Mouse (Mus musculus) urinary bladder, postnatal 14 days (tissue): ENCODE results near the gene R3hdm4.
"Not testable (repeated sequence)": the region's sequence is repeated elsewhere in the genome, so short reads cannot be mapped to it uniquely, and the experiment has no call there.

Source experiments
- DNase-seq: peaks from one replicate; pipeline ENCODE4 v3.0.0; 2021; ENCODE audit warnings: low spot score

The R3hdm4 gene

DNA sequence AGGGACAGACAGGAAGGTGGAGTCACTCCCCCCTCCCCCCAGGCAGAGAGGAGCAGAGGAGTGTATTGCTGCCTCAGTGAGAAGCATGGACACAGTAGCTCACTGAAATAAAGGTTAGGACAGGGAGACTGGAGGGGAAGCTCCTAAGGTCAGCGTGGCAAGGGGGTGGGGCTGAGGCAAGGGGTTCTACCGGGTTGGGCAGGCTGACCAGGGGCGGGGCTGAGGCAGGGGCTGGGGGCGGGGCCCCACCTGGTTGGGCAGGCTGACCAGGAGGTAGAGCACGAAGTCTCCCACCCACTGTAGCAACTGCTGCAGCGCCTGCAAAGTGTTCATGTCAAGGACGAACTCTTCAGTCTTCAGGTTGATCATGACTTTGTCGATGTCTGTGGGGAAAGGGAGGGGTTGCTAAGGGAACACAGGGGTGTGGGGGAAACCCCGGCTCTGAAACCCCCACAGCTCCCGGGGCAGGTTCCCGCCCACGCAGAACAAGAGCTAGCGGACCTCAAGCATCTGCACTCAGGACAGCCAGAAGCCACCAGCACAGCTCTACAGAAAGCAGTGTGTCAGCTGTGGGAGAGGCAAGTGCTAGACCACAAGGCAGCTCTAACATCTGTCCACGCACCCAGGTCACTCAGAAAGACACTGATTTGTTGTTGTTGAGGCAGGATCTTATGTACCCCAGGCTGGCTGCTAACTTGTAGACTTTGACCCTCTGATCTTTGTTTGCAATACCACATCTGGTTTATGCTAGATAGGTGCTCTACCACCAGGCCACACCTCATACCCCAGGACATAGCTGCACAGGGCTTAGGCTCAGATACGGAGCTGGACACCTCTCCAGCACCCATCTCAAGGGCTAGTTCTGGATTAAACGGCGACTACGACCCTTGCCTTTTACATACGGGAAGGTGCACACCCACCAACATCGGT, 23.4 kb downstream of the R3hdm4 start:
- no peak for DNase-seq

DNA sequence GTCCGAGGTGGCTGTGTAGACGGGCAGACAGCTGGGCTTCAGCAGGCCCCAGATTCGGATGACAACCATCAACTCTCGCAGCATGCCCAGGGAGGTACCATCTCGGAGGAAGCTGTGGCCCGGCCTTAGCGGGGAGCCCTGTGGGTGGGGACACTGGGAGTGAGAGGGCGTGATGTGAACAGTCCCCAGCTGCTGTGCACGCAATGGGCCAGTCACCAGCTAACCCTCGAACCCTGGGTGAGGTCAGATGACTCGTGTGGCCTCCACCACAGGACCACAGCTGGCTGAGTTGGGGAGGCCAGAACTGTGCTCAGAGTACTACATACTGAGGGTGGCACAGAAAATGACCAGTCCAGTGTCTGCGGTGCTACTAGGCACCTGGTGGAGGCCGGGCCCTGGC, 24.2 kb downstream of the R3hdm4 start:
- no peak for DNase-seq

DNA sequence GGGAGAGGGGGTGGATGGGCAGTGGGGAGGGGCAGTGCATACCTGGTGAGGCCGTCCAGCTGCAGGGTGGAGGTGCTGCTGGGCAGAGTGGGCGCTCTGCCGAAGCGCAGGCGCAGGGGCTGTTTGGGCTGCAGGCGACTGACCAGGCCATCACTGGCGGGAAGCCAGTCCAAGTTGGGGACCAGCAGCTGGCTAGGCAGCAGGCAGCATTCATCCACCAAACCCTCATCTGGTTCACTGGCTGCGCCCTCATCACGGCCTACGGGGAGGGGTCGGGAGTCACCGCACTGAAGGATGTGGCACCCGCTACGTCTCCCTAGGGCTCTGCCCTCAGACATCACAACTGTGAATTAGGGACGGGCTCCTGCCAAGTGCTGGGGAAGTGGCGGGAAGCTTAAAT, 24.7 kb downstream of the R3hdm4 start:
- no peak for DNase-seq

DNA sequence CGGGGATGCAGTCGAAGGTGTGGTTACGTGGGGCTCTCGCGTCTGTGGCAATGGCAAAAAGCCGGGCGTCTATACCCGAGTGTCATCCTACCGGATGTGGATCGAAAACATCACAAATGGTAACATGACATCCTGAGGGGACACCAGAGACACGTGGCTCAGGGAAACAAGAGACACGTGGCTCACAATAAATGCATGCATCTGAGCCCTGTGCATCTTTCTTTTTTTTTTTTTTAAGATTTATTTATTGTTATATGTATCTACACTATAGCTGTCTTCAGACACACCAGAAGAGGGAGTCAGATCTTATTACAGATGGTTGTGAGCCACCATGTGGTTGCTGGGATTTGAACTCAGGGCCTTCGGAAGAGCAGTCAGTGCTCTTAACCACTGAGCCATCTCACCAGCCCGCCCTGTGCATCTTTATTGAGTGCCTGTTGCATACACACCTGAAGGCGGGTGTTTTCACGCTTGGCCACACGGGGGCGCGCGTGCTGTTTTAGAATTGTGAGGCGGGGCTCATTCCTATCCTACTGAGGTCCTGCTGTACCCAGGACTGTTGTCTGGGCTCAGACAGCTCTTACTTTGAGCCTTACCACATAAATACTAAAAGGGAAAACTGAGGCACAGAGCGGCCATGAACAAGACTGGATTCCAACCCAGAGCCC, 28.4 kb downstream of the R3hdm4 start:
- DNase-seq = peak; percentile 76

DNA sequence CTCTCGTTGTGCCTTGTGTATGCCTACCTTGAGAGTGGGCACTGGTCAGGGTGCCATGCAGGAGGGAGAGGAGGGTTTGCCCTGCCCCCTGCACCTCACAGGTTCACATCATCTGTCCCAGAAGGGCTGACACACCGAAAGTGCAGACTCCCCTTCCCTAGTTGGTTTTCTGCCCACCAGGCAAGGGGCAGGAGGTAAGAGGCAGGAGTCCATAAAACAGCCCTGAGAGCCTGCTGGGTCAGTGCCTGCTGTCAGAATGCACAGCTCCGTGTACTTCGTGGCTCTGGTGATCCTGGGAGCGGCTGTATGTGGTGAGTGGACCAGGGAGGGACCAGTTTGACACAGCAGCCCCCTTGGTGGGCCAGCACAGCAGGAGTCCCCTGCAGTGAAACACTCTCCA, 30.3 kb downstream of the R3hdm4 start, which contains the start of gene Cfd:
Cfd (plus strand) TSS at position 184 of the 400 bp plus-strand sequence.
- no peak for DNase-seq

DNA sequence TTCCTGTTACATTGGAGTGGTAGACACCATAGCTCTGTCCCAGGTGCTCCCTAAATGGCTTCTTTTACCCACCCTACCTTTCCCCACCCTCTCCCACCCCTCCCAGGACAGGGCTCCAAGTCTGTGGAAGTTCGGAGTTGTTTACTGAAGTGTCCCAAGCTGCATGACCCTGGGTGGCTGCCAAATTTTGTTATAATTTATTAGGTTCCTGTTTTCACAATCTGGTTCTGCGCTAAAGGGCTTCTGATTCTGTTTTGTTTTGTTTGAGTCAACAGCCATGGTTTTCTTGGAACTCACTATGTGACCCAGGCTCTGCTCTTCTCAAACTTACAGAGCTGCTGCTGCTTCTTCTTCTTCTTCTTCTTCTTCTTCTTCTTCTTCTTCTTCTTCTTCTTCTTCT, 31.6 kb downstream of the R3hdm4 start:
- no peak for DNase-seq

DNA sequence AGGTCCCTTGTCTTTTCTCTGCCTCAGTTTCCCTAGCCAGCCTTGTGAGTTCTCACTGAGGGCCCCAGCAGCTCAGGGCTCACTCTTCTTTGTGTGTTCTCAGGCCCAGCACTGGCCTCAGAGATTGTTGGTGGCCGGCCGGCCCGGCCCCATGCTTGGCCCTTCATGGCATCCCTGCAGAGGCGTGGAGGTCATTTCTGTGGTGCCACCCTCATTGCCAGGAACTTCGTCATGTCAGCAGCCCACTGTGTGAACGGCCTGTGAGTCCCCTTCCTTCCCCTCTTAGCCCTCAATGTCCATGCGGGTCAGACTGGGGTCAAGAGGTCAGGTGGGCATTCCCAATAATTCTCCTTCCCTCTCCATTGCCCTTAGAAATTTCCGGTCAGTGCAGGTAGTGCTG, 34.4 kb downstream of the R3hdm4 start:
- no peak for DNase-seq

DNA sequence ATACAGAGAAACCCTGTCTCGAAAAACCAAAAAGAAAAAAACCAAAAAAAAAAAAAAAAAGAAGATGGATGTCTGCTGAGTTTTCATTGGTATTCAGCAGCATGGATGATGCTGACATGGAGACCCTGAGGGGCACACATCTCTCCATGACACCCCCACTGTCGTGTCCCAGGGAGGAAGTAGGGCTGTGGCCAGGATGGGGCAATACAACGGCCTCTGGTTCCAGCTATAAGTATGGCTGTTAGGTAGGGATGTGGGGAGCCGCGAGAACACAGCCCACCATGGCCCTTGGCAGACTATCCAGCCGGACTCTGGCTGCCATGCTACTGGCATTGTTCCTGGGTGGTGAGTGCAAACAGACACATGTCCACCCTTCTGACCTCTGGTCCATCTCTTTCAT, 35.0 kb downstream of the R3hdm4 start, which contains the start of gene Elane:
Elane (plus strand) TSS at position 194 of the 400 bp plus-strand sequence.
- DNase-seq = no peak

DNA sequence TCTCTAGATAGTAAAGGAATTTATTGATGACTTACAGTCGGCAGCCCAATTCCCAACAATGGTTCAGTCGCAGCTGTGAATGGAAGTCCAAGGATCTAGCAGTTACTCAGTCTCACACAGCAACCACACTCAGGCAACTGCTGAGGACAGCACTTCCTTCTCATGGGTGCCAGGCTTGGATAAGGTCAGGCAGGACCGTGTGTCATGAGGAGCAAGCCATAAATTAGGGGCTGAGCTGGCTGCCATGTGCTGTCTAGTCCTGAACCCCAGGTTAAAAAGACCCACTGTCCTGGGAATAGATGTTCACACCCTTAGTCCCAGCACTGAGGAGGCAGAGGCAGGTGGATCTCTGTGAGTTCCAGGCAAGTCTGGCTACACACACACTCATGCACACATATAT, 36.1 kb downstream of the R3hdm4 start:
- not testable (repeated sequence) for DNase-seq

DNA sequence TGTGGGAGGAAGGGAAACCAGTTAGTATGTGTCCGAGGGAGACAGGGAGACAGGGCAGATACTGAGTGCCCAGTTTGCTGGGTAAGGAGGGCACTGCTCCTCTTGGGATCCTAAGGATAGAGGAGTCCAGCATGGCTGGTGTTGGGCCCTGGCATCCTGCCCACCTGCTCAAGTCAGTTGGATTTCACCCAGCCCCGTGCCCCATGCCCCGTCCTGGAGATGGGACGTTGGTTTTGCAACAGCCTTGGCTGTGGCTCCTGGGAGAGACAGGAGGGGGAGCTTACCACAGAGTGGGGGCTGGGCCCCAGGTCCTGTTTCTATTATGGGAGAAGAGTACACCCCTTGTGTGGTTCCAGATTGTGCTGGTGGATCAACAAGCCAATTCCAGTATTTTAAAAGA, 36.6 kb downstream of the R3hdm4 start:
- no peak for DNase-seq

DNA sequence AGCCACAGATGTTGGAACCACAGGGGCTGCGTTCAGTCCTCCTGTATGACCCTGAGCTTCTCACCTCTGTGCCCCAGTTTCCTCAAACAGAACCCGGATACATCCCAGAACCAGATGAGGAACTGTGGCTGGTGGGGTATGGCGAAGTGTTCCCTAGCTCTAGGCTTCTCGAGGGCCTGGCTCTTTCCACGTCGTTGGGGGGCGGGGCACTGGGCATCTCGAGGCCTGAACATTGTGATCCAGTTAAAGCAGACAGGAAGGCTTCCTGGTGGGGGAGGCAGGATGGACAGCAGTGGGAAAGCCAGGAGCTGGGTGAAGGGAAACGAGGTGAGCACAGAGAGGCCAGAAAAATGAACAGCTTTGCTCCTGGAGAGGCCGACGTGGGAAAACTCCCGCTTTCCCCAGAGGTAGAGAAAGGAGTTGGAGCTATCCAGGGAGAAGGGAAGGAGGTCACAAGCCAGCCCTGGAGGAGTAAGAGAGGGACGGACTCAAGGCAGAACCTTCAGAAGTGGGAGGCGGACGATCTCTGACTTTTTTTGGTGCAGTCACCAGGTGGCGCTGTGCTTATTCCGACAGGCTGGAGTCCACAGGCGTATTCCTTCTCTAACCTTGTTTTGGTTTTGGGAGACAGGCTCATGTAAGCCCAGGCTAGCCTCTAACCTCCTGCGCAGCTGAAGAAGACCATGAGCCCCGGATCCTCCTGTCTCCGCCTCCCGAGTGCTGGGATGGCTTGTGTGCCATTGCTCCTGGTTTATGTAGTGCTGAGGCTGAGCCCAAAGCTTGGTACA, 37.5 kb downstream of the R3hdm4 start:
- DNase-seq = peak; percentile 84

DNA sequence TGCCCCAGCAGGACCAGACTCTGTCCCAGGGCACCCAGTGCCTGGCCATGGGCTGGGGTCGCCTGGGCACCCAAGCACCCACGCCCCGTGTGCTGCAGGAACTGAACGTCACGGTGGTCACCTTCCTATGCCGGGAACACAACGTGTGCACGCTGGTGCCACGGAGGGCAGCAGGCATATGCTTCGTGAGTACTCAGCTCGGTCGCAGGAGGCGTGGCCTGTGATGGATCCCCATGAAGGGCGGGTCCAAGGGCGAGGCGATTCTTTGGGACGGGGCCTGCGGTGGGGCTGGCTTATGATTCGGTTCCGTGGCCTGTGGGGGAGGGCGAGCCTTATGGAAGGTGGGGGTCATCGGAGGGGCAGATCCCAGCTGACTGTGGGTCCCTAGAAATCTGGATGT, 39.0 kb downstream of the R3hdm4 start:
- DNase-seq = no peak

DNA sequence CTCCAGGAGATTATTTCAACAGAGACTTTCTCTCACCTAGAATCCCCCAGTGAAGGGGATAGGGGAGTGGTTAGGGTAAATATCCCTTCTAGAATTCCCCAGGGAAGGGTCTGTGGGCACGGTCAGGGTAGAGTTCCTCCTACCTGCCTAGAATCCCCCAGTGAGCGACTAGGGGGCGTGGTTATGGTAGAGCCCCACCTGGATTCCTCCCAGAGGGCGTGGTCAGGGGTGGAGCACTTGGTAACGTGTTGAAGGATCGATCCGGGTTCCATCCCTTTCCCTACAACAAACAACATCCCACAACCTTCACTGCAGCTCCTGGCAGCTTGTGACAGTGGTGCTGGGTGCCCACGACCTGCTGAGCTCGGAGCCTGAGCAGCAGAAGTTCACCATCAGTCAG, 40.3 kb downstream of the R3hdm4 start:
- no peak for DNase-seq

DNA sequence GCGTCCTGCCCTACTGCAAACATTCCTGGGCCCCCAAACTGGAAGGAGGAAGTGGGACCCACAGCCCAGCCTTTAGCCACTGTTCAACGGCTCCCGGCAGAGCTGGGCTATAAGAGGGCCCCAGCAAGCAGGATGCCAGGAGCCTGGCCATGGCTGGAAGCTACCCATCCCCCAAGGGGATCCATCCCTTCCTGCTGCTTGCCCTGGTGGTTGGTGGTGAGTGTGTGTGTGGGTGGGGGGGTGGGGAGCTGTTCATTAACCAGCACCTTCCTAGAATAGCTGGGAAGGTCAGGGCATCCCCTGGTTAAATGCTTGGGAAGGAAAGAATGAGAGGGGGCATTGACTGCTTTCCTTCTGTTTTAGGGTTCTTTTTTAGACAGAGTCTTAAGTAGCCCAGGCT, 41.5 kb downstream of the R3hdm4 start:
- no peak for DNase-seq

DNA sequence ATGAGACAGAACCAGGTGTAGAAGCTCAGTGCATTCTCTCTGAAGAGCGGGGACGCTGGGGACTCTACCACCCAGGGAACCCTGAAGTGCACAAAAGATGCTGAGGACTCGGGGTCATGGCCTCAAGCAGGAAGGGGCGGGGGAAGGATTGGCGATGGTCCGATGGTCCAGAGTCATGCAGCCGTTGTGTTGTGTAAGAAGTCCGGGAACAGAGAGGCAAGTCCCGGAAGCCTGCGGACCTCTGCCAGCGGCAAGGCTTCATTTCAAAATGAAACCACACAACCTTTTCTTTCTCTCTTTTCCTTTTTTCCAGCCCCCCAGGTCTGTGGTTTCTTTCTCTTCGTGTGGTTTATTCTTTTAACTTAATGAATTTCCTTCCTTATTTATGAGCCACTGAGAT, 43.3 kb downstream of the R3hdm4 start:
- DNase-seq = no peak

DNA sequence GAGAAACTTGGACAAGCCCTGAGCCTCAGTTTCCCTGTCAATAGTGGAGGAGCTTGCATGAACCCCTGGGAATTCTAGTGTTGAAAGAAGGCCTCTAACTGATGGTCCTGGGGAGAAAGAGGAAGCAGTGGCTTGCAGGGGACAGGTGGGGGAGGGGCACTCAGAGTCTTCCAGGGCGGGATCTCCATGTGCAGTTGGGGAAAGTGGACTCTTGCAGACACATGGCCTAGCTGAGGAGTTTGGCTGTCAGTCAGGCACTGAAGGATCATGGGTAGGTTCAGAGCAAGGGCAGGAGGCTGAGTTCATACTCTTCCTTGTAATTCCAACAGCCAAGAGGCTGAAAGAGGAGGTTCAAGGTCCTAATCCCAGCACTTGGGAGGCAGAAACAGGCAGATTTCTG, 43.8 kb downstream of the R3hdm4 start:
- DNase-seq = no peak

DNA sequence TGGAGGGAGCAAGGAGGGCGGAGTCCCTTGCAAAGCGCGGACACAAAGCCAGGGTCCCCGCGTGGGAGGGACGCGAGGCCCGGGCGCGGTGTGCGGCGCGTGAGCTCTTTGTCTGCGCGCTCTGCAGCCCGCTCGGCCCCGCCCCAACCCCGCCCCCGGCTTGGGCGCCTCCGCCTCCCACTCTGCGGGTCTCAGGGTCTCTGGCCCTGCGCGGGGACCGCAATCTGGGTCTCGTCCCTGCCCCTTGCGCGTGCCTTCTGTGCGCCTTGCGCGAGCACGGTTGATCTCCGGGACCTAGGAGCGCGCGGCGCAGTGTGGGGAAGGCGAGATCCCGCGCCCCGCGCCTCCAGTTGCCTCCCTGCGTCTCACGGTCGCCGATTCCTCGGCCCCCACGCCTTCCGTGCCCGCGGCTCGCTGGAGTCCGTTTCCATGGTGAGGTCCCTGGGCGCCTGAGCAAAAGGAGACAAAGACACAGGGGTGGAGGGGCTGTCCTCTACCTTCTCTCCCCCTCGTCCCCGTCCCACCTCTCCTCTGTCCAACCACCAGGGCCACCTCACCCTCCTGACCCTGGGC, 46.6 kb downstream of the R3hdm4 start, which contains the start of the genes Prtn3 and Plppr3:
Prtn3 (plus strand) TSS at position 187 of the 573 bp plus-strand sequence.
Plppr3 (minus strand) TSS at position 345 of the 573 bp plus-strand sequence.
- DNase-seq = no peak

DNA sequence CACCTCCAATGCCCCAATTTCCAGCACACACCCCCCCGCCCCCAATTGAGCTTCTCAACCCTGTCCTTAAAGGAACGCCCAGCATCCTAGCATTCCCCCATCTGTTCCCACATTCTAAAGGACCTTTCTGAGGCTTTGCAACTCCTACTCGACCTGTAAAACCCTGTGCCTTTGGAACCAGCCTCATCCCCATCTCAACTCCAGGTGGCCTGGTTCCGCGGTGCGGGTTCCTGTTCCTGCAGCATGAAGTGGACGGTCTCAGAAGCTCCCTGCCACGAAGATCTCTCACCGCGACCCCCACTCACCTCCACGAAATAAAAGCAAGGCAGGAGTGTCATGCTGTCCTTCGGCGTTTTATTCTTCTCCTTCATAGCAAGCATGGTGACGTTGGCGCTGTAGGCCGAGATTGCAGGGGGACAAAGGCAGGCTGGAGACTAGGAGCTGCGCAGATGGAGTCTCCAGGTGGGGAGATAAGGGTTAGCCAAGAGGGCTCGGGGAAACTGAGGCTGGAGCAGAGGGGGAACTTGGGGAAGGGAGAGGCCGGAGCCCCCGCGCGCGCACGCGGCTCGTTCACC, 47.2 kb downstream of the R3hdm4 start:
- DNase-seq = no peak

DNA sequence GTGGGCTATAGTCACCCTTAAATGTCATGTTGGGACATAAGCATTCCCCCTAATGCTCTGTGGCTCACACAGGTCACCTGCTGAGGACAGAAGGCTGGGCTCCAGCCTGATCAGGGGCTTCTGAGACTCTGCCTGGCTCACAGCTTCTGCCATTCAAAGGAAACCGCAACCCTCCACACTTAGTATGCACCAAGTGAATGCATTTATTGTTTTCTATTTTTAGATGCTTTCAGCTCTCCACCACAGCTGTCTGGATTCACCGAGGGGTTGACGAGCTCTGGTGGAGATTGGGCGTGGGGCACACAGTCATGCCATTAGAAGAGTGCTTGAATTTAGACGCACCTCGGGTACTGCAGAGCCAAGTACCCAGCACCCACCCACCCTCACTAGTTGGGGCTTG, 47.7 kb downstream of the R3hdm4 start:
- DNase-seq = no peak

DNA sequence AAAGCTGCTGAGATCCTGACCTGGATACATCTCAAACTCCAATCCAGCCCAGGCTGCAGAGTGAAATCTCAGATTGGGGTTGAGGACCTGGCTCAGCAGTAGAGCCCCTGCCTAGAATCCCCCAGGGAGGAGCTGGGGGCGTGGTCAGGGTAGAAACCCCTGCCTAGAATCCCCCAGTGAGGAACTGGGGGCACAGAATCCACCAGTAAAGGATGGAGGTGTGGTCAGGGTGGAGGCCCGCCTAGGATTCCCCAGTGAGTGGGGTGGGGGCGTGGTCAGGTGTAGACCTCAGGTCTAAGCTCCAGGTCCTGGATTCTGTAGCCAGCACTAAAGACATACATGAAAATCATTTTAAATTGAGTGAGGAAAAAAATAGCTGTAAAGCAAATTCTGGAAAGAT, 48.1 kb downstream of the R3hdm4 start:
- no peak for DNase-seq

DNA sequence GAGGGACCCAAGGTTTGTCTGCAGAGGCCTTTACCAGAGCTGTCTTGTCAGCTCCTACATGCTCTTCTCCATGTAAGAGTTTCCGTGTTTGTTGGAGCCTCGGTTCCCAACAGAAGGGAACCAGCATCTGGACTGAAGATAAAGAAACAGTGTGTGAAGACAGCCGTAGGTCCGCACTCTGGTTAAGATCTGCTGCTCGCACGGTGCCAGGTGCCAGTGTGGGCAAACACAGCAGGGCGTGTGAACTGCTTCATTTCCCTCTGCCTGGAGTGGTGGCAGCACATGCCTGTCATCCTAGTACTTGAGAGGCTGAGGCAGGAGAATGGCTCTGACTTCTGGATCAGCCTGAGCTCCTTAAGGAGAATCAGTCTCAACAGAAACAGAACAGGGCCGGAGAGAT, 49.2 kb downstream of the R3hdm4 start:
- no peak for DNase-seq

DNA sequence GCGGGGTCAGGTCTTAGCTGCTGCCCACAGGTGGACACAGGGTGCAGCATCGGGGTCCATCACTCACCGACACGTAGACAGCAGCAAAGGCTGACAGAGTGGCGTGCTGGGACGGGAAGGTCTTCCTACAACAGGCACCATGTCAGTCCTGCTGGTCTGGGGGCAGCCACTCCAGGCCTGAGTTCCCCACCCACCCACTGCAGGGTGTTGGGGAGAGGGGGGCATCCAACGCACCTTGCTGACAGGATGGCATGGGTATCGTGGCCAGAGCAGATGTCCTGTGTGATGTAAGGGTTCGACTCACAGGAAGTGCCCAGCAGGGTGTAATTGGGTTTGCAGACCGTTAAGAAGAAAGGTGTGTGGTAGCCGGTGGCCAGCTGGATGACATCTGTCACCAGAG, 54.4 kb downstream of the R3hdm4 start:
- DNase-seq = no peak
